Mouse (Mus musculus): ENCODE measurements around the gene Dnase2b.

Dnase2b gene

DNA sequence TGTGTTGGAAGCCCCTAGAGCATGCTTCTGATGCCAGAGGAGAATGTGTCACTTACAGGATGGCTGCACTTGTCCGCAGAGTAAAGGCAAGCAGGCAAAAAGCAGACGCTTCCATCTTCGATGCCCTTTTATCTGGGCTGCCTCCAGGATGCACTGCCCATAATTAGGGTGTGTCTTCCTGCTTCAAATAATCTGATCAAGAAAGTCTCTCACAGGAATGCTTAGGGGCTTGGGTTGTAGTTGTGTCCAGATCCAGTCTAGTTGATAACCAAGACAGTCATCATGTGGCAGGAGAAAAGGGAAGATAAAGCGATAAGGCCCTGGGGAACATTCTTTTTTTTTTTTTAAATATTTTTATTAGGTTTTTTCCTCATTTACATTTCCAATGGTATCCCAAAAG, at the start of gene Dnase2b:
Gene Dnase2b (minus strand): TSS at position 101 of the 400 bp plus-strand sequence.
- no peak for DNase-seq (ENCODE audit: low read depth, low spot score)

- DNase-seq (ENCODE audit: low read depth, low spot score) = no peak
These were observed 46.5 kb upstream of the Dnase2b start for GRCm38 (mm10) chr3:146661907-146662306.

DNA sequence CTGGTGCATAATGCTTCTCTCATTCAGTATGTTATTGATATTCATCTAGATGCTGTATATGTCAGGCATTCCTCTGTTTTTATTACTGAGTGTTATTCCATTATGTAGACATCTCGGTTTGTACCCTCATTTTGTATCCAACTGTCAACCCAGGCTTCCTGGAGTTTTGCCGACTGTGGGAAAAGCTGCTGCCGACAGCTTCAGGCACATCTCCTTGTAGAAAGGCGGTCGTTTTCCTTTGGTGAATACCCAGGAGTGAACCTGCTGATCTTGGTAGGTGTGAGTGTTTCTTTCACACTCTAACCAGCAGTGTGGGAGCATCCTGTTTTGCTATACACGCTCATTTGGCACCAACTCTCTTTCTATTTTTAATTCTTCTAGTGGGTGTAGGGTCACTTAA, 45.6 kb upstream of the Dnase2b start:
- DNase-seq (ENCODE audit: low read depth, low spot score) = peak; percentile 61

DNA sequence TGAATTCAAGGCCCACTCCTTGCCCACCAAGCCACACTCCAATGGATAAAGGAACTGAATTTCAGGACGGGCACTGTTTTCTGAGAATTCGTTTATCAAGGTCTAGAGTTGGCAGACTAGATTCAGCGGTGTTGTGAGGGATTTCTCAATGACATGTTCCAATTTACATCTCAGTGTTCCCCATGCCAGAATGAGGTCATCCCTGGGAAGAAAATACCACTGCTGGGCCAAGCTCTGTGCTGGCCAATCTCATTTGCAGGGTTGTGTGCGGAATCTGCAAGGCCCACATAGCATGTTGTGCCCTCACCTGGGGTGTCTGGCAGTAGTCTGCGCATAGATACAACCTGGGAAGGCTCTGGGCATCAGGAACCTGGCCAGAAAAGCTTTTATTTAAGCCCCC, 43.9 kb upstream of the Dnase2b start:
- peak; percentile 69 for DNase-seq (ENCODE audit: low read depth, low spot score)

DNA sequence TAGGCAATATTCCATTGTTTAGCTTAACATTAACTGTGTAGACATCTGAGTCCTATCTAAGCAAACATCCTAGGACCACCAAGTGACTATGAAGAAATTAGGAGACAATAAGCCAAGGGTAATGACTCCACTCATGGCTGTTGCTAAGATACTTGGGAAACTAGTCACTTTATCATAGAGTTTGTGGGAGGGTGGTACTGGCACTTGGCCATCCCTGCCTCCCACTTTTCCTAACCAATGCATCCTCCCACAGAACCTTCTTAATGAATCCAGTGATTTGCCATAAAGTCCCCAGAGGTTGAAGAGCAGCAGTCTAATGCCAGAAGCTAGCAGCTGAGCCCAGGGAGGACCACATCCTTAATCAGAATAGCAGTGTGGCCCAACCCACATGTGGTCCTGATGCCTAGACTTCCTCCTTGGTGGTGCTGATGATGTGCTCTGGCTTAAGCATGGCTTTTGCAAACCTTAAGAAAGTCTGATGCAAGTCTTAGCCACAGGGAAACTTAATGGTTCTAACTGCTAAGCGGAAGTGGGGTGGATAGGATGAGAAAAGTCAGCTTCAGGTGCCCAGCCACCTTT, 42.8 kb upstream of the Dnase2b start:
- DNase-seq (ENCODE audit: low read depth, low spot score) = peak; percentile 52

DNA sequence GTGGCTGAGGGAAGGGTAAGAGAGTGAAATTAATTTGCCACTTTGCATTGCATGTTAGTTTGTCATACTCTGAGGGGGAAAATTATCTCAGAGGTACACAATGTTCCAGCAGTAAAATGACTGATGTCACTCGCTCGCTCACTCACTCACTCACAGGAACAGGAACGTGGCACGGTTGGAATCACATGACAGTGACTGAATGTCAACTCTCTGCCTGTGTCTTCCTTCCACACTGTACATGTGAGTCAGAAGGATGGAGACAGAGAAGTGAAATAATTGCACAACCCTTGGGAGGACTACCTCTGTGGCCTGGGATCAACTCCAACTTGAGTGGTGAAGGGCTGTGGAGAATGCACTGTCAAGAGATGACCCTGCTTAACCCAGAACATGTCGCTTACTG, 42.0 kb upstream of the Dnase2b start:
- DNase-seq (ENCODE audit: low read depth, low spot score) = peak; percentile 63

GRCm38 (mm10) chr3:146655111-146655577, 39.7 kb upstream of the Dnase2b start:
- DNase-seq (ENCODE audit: low read depth, low spot score) = peak; percentile 19

GRCm38 (mm10) chr3:146653692-146654091, 38.3 kb upstream of the Dnase2b start:
- no peak for DNase-seq (ENCODE audit: low read depth, low spot score)

GRCm38 (mm10) chr3:146652431-146652830, 37.0 kb upstream of the Dnase2b start:
- DNase-seq (ENCODE audit: low read depth, low spot score) = no peak

- no peak for DNase-seq (ENCODE audit: low read depth, low spot score)
These were observed 35.8 kb upstream of the Dnase2b start, which contains the start of gene 4930503B20Rik for GRCm38 (mm10) chr3:146651217-146651616. TSS of gene 4930503B20Rik (minus strand) at chr3:146651317.

DNA sequence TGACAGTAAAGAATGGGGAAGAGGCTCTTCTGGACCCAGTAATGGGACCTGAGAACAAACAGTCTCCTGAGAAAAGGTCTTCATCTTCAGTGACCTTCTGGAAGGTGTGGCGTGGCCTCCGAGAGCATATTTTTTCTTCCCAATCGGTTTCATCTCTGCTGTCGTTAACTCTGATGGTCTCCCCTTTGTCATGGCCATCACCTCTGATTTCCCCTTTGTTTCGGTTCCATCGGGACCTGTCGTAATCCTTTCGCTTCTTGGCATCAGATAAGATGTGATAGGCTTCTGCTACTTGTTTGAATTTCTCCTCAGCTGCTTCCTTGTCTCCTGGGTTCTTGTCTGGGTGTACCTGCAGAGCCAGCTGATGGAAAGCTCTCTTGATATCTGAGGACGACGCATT, 35.3 kb upstream of the Dnase2b start:
- no peak for DNase-seq (ENCODE audit: low read depth, low spot score)

- no peak for DNase-seq (ENCODE audit: low read depth, low spot score)
These were observed 34.0 kb upstream of the Dnase2b start for GRCm38 (mm10) chr3:146649311-146649894.

- peak; percentile 41 for DNase-seq (ENCODE audit: low read depth, low spot score)
These were observed 26.5 kb upstream of the Dnase2b start for GRCm38 (mm10) chr3:146641818-146642427.

DNA sequence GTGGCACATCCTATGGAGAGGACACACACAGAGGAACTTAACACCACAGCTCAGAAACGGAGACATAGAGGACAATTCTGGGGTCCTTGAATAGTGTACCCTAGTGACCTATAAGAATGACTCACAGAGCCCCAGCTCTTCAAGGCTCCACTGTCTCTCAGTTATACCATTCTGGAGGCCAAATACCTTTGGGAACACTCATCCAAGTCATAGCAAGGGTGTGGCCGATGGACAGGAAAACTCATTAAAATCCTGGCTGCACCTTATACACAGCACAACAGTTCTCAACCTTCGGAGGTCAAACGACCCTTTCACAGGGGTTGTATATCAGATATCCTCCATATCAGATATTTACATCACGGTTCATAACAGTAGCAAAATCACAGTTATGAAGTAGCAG, 17.1 kb upstream of the Dnase2b start:
- DNase-seq (ENCODE audit: low read depth, low spot score) = no peak

- DNase-seq (ENCODE audit: low read depth, low spot score) = no peak
These were observed 13.0 kb upstream of the Dnase2b start for GRCm38 (mm10) chr3:146628227-146628982.

DNA sequence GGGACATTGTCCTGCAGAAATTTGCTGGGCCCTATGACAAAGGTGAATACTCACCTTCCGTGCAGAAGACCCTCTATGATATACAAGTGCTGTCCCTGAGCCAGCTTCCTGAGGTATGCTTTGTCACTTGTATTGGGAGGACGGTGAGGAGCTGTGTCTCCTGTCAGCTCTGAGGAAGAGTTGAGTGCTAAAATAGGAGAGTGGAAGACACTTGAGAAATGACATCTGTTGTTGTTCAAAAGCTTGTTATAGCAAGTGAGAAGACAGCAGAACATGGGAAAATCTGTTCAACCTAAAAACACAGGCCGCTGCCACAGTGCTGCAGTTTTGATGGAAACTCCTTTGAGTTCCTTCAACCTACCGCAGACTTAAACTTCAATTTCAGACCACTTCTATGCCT, 10.4 kb upstream of the Dnase2b start:
- peak; percentile 75 for DNase-seq (ENCODE audit: low read depth, low spot score)

DNA sequence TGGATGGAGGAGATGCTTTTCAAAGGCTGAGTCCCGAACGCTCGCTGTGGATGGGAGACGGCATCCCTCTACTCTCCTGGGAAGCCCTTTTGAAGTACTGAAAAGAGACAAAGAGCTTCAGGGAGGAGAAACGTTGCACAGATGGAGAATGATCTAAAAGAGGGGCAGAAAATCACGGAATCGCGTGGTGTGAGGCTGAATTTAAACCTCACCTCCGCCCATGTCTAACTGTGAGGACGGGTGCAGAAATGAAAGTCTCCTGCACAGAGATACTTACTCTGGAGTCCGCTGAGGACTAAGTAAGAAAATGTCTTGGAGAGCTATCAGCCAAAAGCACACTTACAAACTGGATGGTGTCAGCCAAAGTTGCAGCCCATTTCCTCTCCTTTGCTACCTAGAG, 6.6 kb upstream of the Dnase2b start:
- DNase-seq (ENCODE audit: low read depth, low spot score) = peak; percentile 88

DNA sequence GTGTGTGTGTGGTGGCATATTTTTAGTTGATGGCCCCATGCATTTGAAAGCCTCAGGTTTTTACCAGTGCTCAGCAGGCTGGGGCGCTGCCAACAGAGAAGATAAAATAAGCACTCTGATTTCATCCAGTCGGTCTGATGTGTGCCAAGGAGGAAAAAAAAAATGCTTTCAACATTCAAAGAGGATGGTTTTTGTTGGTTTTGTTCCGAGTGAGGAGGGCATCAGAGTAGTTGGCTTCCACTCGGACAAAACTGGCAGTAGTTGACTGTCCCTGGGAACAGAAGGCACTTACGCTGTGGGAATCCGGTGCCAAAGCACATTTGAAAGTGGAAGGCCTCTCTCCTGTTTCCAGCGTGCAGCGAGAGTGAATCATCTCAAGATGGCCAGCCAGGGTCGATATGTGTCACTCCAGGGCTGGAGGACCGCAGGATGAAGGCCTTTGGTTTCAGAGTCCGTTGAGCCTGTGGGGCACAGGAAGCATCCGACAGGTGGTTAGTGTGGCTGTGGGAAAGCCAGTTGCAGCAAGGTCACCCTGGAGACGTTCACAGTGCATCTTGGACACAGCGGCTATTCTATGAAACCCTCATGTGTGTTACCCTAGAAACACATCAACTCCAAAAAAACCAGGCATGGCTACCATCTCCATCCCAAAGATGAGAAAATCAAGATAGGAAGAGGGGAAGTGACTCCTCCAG, 5.3 kb upstream of the Dnase2b start:
- DNase-seq (ENCODE audit: low read depth, low spot score) = peak; percentile 97

DNA sequence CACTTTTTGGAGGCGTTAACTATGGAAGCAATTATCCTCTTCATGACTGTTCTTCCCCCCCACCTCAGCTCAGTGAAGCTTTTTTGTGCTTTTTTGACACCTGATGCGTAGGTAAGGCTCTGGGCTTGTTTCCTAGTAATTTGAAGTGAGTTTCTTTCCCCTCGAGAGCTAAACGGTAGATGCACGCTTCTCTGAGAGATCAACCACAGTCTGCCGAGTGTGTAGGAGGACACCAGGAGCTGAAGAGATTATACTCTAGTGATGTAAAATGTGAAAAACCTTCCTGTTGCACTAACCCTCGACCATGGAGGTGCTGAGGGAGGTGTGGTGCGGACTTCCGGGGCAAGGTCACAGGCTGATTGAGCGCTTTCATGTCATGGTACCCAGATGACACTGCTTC, 4.7 kb upstream of the Dnase2b start:
- DNase-seq (ENCODE audit: low read depth, low spot score) = peak; percentile 88

GRCm38 (mm10) chr3:146618357-146618756, 3.0 kb upstream of the Dnase2b start:
- DNase-seq (ENCODE audit: low read depth, low spot score) = no peak

DNA sequence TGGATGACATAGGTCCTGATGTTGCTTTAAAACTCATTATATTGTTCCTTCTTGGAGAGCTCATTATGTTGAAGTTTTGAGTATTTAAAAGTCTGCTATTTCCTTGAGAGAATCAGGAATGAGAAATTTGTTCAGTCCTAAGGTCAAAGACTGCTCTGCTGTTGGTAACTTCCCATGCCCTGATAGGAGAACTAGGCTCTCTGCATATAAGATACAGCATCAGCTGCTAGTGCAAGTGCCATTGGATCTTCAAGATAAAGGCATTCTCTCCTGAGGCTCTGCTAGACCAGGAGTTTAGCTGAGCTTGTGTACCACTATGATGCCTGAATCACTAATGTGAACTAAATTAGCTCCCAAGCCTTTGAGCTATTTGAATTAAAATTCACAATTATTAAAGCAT, 2.5 kb upstream of the Dnase2b start:
- no peak for DNase-seq (ENCODE audit: low read depth, low spot score)
